Mouse (Mus musculus): ENCODE measurements at regions not wholly inside any gene's neighbourhood (a gene's known extent, or its start where the extent isn't known, plus 50 kb on each side); places are given as distances from the start of the nearest gene placed in this dataset.

DNA sequence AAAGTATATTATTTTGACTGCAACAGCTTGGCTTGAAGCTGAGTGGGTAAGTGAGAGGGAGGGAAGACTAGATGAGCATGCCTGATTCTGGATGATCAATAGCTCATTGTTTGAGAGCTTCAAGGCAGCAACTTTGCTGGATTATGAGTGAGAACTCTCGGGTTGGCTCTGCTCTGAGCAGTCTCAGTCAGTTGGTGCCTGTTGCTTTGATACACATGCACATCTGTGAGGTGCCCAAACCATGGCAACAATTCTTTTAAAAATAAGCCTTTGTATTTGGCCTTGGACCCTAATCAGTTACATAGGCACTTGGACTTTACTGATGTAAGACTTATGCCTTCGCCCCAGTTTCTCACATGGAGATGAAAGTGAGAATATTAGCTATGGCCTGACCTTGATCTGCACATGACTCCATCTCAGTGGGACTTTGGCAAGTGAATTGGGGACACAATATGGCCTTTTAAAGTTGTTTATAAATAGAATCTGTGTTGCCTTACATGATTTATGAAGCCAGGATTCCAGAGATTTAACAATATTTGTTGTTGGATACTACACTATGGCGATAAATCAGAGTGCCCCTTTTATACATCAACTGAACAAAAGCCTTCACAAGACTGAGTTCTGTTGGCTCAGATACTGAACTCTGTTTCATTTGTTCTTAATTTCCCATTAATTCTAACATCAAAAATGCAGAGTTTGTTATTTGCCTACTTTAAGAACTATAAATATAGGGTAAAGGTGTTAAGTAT lies 652.6 kb upstream of the Lrrn3 start:
- Histone ChIP-seq H3K79me2 (ENCODE audit: control insufficient read depth, insufficient read depth) (no peaks in the 10 kb centered on the region), H3K27me3 (ENCODE audit: control insufficient read depth, insufficient read depth, insufficient read length) (no peaks in the 10 kb centered on the region), H3K4me2 (ENCODE audit: low read depth) (no peak overlapping the region), H3K36me3 (ENCODE audit: control insufficient read depth, insufficient read depth) (no peaks in the 10 kb centered on the region), H3ac (ENCODE audit: control insufficient read depth, insufficient read length) (no peak overlapping the region), H3K4me3 (no peak overlapping the region)
- TF ChIP-seq MYOG (IDR thresholded peaks at IDR 0.05; ENCODE audit: control insufficient read depth in 1 of 3, insufficient read depth in 1 of 3, insufficient read length in 2 of 3, low read depth in 2 of 3) (no peak), E2F4 (IDR thresholded peaks at IDR 0.05; ENCODE audit: insufficient read depth) (no peak), TCF3 (IDR thresholded peaks at IDR 0.05; ENCODE audit: insufficient read length, low read depth) (no peak), POLR2A (IDR thresholded peaks at IDR 0.05; ENCODE audit: insufficient read length, low read depth) (no peak), REST (IDR thresholded peaks at IDR 0.05; ENCODE audit: insufficient read depth, insufficient read length) (no peak), MAX (IDR thresholded peaks at IDR 0.05; ENCODE audit: low read depth) (no peak), POLR2AphosphoS2 (IDR thresholded peaks at IDR 0.05; ENCODE audit: insufficient read length, low read depth) (no peak), USF1 (IDR thresholded peaks at IDR 0.05; ENCODE audit: low read depth) (no peak), TCF12 (IDR thresholded peaks at IDR 0.05; ENCODE audit: insufficient read depth, poor library complexity, severe bottlenecking) (no peak)

DNA sequence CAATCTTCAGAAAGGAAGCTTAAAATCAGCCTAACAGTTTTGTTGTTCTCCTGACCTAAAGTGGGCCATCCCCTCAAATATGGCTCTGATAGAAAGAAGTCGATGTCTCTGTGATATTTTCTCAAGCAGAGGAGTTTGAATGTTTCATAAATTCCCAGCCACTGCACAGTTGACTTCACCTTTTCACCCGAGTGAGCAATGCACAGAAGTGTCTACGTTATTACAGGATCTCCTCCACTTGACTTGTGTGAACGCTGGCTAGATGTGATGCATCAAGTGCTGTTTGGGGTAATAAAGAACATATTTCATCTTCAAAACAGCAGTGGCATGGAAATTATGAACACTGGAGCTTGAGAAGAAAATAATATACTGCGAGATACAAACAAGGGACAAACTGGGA lies 651.9 kb upstream of the Lrrn3 start:
- Histone ChIP-seq H3K27me3 (ENCODE audit: control insufficient read depth, insufficient read depth, insufficient read length) (no peaks in the 10 kb centered on the region), H3K79me2 (ENCODE audit: control insufficient read depth, insufficient read depth) (no peaks in the 10 kb centered on the region), H3K36me3 (ENCODE audit: control insufficient read depth, insufficient read depth) (no peaks in the 10 kb centered on the region), H3K4me3 (no peak overlapping the region), H3ac (ENCODE audit: control insufficient read depth, insufficient read length) (no peak overlapping the region), H3K4me2 (ENCODE audit: low read depth) (no peak overlapping the region)
- no peak for TF ChIP-seq E2F4 (IDR thresholded peaks at IDR 0.05; ENCODE audit: insufficient read depth)
- TF ChIP-seq CEBPB (IDR thresholded peaks at IDR 0.05; ENCODE audit: insufficient read depth, poor library complexity, severe bottlenecking), result no peak
- no peak for TF ChIP-seq POLR2A (IDR thresholded peaks at IDR 0.05; ENCODE audit: insufficient read length, low read depth)
- TF ChIP-seq USF1 (IDR thresholded peaks at IDR 0.05; ENCODE audit: low read depth), result no peak
- TF ChIP-seq POLR2AphosphoS2 (IDR thresholded peaks at IDR 0.05; ENCODE audit: insufficient read length, low read depth), result no peak
- TF ChIP-seq SRF (IDR thresholded peaks at IDR 0.05; ENCODE audit: control insufficient read depth, insufficient read length, low read depth), result no peak
- no peak for TF ChIP-seq MAX (IDR thresholded peaks at IDR 0.05; ENCODE audit: low read depth)
- TF ChIP-seq TCF12 (IDR thresholded peaks at IDR 0.05; ENCODE audit: insufficient read depth, poor library complexity, severe bottlenecking), result no peak
- TF ChIP-seq MYOD1 (IDR thresholded peaks at IDR 0.05; ENCODE audit: control insufficient read depth in 1 of 3, insufficient read length in 2 of 3, low read depth in 2 of 3), result no peak
- no peak for TF ChIP-seq TCF3 (IDR thresholded peaks at IDR 0.05; ENCODE audit: insufficient read length, low read depth)
- TF ChIP-seq REST (IDR thresholded peaks at IDR 0.05; ENCODE audit: insufficient read depth, insufficient read length), result no peak
- TF ChIP-seq MYOG (IDR thresholded peaks at IDR 0.05; ENCODE audit: control insufficient read depth in 1 of 3, insufficient read depth in 1 of 3, insufficient read length in 2 of 3, low read depth in 2 of 3), result no peak

DNA sequence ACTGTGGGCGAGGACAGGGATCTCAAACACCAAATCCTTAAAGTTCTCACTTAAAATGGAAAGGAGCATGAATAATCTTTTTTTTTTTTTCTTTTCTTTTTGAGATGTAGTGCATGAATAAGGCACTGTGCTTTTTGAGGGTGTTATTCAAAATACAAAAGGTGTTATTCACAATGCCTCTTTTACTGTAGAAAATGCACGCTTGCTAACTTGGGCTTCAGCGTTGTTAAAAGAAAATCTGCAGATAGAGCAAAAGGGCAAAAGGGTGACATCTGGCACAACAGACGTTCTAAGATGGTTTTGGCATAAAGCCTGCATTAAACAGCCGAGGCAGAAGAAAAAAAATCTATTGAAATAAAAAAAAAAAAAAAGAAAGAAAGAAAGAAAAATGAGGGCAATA lies 651.5 kb upstream of the Lrrn3 start:
- H3ac ChIP-seq (ENCODE audit: control insufficient read depth, insufficient read length), result no peak overlapping the region
- no peaks in the 10 kb centered on the region for H3K79me2 ChIP-seq (ENCODE audit: control insufficient read depth, insufficient read depth)
- no peaks in the 10 kb centered on the region for H3K36me3 ChIP-seq (ENCODE audit: control insufficient read depth, insufficient read depth)
- TF ChIP-seq MYOG (IDR thresholded peaks at IDR 0.05; ENCODE audit: control insufficient read depth in 1 of 3, insufficient read depth in 1 of 3, insufficient read length in 2 of 3, low read depth in 2 of 3), result no peak
- TF ChIP-seq POLR2AphosphoS2 (IDR thresholded peaks at IDR 0.05; ENCODE audit: insufficient read length, low read depth), result no peak
- TF ChIP-seq USF1 (IDR thresholded peaks at IDR 0.05; ENCODE audit: low read depth), result no peak
- TF ChIP-seq CEBPB (IDR thresholded peaks at IDR 0.05; ENCODE audit: insufficient read depth, poor library complexity, severe bottlenecking), result no peak
- no peak for TF ChIP-seq MAX (IDR thresholded peaks at IDR 0.05; ENCODE audit: low read depth)
- no peak for TF ChIP-seq E2F4 (IDR thresholded peaks at IDR 0.05; ENCODE audit: insufficient read depth)
- H3K27me3 ChIP-seq (ENCODE audit: control insufficient read depth, insufficient read depth, insufficient read length), result no peaks in the 10 kb centered on the region
- no peak overlapping the region for H3K4me3 ChIP-seq
- H3K4me2 ChIP-seq (ENCODE audit: low read depth), result no peak overlapping the region

DNA sequence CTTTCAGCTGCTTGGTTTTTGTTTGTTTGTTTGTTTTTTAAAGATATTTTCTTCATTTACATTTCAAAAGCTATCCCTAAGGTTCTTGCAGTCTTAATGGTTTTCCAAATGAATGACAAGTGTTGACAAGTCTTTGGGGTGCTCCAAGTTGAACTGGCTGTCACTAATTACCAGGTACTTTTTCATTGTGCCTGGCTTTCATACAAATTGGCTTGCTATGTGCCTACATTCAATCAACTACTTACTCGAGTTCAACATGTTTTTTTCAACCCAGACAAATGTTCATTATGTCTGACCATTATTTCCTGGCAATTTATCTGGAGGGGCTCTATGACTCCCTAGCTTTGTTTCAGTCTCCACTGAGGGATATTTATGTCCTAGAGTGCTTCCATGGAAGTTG lies 614.0 kb upstream of the Lrrn3 start:
- Histone ChIP-seq H3K36me3 (ENCODE audit: control insufficient read depth, insufficient read depth) (no peaks in the 10 kb centered on the region), H3K4me3 (no peak overlapping the region), H3K79me2 (ENCODE audit: control insufficient read depth, insufficient read depth) (no peaks in the 10 kb centered on the region), H3ac (ENCODE audit: control insufficient read depth, insufficient read length) (no peak overlapping the region), H3K27me3 (ENCODE audit: control insufficient read depth, insufficient read depth, insufficient read length) (no peaks in the 10 kb centered on the region), H3K4me2 (ENCODE audit: low read depth) (no peak overlapping the region)
- TF ChIP-seq REST (IDR thresholded peaks at IDR 0.05; ENCODE audit: insufficient read depth, insufficient read length), result no peak

DNA sequence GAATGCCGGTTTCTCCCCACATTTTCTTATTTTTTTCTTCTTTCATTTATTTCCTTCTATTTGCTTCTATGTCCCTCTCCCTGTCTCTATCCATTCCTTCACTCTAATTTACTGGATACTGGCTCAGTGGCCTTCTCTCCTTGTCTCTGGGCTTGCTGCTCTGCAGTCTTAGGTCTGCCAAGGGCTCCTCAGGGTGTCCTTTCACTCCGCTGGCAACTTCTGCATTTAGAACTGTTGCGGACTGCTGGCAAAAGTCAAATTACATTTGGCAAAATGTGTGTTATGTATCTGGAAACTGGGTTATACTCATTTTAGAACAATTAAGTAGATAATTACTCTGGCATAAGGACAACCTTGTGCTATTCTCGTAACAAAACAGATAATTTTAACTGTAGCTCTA lies 584.2 kb upstream of the Lrrn3 start:
- Histone ChIP-seq H3K4me3 (no peak overlapping the region), H3ac (ENCODE audit: control insufficient read depth, insufficient read length) (no peak overlapping the region), H3K36me3 (ENCODE audit: control insufficient read depth, insufficient read depth) (no peaks in the 10 kb centered on the region), H3K4me2 (ENCODE audit: low read depth) (no peak overlapping the region), H3K79me2 (ENCODE audit: control insufficient read depth, insufficient read depth) (no peaks in the 10 kb centered on the region), H3K27me3 (ENCODE audit: control insufficient read depth, insufficient read depth, insufficient read length) (no peaks in the 10 kb centered on the region)
- no peak for TF ChIP-seq TCF12 (IDR thresholded peaks at IDR 0.05; ENCODE audit: insufficient read depth, poor library complexity, severe bottlenecking)
- TF ChIP-seq REST (IDR thresholded peaks at IDR 0.05; ENCODE audit: insufficient read depth, insufficient read length), result no peak
- no peak for TF ChIP-seq MYOD1 (IDR thresholded peaks at IDR 0.05; ENCODE audit: control insufficient read depth in 1 of 3, insufficient read length in 2 of 3, low read depth in 2 of 3)
- TF ChIP-seq POLR2A (IDR thresholded peaks at IDR 0.05; ENCODE audit: insufficient read length, low read depth), result no peak
- no peak for TF ChIP-seq MYOG (IDR thresholded peaks at IDR 0.05; ENCODE audit: control insufficient read depth in 1 of 3, insufficient read depth in 1 of 3, insufficient read length in 2 of 3, low read depth in 2 of 3)
- TF ChIP-seq POLR2AphosphoS2 (IDR thresholded peaks at IDR 0.05; ENCODE audit: insufficient read length, low read depth), result no peak
- no peak for TF ChIP-seq CEBPB (IDR thresholded peaks at IDR 0.05; ENCODE audit: insufficient read depth, poor library complexity, severe bottlenecking)
- TF ChIP-seq MAX (IDR thresholded peaks at IDR 0.05; ENCODE audit: low read depth), result no peak
- no peak for TF ChIP-seq TCF3 (IDR thresholded peaks at IDR 0.05; ENCODE audit: insufficient read length, low read depth)
- TF ChIP-seq E2F4 (IDR thresholded peaks at IDR 0.05; ENCODE audit: insufficient read depth), result no peak
- TF ChIP-seq SRF (IDR thresholded peaks at IDR 0.05; ENCODE audit: control insufficient read depth, insufficient read length, low read depth), result no peak
